Mouse (Mus musculus) kidney, postnatal 14 days (tissue): ENCODE results near the gene Sh3bgrl.
"Not testable (repeated sequence)": the region's sequence is repeated elsewhere in the genome, so short reads cannot be mapped to it uniquely, and the experiment has no call there.

ENCODE experiments used
- DNase-seq: peaks from one replicate; pipeline ENCODE4 v3.0.0; 2022; ENCODE audit warnings: mixed read lengths

Gene Sh3bgrl

DNA sequence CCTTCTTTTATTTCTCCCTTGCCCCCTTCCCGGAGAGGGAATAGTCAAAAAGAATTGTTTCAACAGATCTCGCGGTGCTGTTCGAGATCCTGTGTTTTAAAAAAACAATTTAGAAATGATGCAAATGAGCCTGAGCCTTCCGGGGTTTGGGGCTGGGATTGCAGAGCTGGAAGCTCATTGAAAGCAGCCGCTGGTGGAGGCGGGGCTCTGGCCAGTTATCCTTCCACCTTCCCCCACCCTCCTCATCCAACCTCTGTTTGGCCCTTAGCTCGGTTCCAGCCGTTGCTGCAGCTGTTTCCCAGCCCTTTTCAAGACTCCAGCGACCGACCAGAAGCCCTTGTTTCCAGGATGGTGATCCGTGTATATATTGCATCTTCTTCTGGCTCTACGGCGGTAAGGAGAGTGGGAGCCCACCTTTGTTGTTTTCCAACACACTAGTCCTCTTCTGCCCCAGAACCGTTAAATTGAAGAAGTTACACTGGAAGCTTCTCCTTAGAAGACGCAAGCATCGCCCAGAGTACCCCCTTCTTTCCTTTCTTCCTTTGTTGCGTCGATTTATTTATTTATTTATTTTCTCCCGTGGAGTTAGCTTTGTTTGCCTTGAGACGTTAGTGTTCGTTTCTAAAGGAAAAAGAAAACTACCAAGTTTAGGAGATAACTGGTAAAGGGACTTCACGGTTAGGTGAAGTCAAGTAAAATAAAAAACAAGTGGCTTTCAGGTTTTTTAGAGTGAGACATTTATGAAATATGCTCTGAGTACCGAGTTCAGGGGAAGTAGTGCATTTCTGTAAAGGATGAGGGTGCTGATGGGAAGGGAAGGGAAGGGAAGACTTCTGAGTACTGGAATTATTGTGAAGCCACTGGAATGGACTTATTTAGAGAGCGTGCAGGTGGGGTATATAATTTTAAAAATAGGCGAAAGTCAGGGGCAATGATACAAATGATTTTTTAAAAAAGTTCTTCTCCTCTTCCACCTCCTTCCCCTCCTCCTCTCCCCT, at the start of gene Sh3bgrl:
Sh3bgrl (plus strand) TSS at position 121 of the 998 bp plus-strand sequence.
- DNase-seq, result peak; percentile 86

DNA sequence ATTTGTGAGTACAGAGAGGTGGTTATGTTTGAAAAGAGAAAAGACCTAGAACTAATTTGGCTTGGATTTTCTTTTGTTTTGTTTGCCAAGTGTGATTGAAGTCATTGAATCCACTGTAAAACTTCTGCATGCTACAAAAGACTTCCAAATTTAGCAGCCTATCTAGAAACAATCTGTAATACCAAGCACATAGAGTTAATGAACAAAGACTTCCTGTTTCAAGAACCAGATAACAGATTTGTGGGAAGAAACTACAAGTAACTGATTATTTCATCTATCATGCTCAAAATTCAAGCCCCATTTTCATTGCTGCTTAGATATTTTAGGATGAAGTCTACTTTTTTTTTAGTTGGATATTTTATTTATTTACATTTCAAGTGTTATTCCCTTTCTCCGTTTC, 47.4 kb upstream of the Sh3bgrl start:
- no peak for DNase-seq

DNA sequence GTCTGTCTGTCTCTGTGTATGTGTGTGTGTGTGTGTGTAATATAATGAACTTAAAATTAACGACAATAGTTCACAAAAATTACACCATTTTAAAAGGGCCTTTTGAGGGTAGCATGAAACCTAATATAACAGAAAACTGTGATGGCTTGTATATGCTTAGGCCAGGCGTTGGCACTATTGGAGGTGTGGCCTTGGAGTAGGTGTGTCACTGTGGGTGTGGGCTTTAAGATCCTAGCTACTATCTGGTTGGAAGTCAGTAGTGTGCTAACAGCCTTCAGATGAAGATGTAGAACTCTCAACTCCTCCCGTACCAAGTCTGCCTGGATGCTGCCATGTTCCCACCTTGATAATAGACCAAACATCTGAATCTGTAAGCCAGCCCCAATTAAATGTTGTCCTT, 23.4 kb upstream of the Sh3bgrl start:
- DNase-seq, result no peak

DNA sequence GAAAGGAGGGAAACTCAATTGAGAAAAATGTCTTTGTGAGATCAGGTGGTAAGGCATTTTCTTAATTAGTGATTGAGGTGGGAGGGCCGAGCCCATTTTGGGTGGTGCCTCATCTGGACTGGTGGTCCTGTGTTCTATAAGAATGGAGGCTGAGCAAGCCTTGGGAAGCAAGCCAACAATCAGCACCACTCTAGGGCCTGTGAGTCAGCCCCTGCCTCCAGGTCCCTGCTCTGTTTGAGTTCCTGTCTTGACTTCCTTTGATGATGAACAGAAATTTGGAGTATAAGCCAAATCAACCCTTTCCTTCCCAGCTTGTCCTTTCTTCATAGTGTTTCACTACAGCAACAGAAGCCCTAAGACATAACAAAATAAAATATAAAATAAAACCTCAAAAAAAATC, 19.4 kb upstream of the Sh3bgrl start:
- DNase-seq, result no peak

DNA sequence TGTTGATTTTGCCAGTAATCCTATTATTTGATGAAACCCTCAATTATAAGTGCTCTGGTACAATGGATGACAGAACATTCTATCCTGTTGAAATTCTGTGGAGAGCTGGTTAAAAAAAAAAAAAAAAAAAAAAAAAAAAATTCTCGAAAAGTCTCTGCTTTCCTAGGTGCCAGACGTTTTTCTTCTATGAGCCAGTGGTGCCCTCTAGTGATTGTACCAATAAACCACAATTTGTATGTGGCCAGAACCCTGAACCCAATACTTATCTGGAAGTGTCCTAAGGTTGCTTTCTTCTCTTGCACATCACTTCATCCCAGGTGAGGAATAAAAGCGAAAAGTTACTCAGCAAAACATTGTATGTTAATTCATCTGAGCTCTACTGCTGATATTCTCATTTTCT, 18.8 kb upstream of the Sh3bgrl start:
- peak; percentile 24 for DNase-seq

DNA sequence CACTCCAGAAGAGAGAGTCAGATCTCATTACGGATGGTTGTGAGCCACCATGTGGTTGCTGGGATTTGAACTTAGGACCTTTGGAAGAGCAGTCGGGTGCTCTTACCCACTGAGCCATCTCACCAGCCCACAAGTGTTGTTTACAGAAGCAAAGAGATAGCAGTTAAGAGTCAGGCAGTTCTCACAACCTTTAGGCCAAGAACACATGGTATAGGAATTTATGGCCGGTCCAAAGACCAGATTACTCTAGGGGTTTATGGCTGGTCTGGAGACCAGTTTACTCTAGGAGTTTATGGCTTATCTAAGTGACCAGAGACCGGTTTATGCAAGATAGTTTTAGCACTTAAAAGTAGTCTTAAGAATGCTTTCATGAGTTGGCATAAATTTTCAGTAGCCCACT, 15.8 kb upstream of the Sh3bgrl start:
- not testable (repeated sequence) for DNase-seq

DNA sequence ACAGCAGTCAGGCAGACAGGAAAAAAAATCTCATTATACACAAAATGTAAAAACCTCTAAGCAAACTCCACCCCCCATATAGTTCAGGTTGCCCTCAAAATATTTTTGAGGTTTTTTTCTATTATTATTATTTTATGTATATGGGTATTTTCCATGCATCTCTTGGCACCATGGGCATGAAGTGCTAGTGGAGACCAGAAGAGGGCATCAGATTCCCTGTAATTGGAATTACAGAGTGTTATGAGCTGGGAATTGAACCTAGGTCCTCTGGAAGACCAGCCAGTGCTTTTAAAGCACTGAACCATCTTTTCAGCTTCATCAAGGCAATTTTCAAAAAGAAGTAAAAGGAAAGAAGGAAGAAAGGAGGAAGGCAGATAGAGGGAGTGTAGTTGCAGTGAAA, 8.1 kb upstream of the Sh3bgrl start:
- no peak for DNase-seq

DNA sequence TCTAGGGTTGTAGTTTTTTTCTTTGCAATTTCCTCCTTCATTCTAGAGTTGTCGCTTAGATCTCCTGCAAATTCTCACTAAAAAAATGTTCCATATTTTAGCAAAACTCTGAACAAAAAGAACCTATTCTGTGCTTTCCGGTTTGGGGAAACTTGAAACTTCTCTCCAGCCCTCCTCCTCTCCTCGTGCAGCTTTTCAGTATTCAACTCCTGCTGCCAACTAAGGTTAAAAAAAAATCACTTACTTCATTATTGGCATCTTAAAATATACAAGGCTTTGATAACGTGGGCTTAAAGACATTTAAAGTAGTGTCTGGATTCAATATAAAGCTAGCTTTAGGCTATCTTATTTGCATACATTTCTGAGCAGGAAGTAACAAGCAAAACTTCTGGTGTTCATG, 365 bp upstream of the Sh3bgrl start:
- DNase-seq, result no peak

DNA sequence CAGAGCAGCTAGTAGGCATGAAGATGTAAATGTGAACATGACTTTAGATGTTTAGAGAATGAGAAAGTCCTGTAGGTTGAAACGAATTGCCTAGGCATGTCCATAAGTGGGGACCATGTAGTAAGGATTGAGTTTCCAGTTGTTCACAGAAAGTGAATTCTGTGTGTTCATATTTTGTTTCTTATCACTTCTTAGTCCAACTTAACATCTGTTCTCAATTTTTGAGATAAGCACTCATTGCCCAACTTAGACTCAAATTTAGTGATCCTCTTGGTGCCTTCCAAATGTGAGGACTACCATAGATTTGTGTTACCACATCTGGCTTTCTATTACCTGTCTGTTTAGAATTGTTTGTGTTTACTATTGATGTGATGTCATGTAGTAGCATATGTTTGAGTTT, 3.3 kb downstream of the Sh3bgrl start:
- DNase-seq, result no peak

DNA sequence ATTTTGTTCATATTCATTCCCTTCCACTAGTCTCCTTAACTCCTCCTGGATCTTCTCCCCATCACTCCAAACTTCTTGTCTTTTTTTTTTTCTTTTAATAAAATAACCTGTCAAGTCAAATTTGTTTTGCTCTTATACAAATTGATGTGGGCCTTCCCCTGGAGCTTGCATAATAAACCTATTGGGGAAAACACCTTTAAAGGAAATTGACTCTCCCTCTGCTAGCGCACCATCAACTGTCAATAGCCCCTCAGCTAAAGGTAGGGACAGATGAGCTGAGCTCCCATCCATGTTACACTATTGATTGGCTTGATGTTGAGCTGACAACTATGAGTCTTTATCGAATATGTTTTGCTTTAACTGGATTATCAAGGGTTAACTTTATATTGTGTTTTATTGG, 5.3 kb downstream of the Sh3bgrl start:
- no peak for DNase-seq

DNA sequence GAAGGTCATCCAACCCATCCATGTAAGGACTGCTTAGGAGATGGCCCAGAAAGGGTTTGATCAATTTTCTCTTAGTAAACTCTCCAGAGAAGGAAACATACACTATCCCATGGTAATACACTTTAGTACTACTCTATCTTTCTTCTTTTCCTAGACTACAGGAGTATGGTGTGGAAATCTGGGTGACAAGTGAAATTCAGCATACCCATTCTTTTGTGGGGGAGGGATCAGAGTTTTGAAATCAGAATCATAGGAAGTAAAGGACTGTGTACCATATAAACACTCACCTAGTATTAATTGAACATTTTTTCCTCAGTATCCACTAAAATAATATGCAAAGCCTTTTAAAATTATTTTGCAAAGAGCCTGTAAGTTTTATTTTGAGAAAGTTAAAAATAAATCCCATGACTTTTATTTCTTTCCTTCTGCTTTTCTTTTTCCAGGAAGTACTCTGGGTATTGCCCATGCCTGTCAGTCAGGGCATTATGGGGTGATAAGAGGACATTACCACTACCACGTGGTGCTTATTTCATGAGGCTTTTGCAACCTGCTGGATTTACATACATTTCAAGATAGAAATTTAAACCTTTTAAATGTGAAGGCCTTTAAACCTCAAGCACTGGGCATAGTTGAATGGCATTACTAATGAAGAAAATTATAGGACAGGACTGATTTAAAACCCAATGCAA, 13.1 kb downstream of the Sh3bgrl start:
- DNase-seq, result no peak

DNA sequence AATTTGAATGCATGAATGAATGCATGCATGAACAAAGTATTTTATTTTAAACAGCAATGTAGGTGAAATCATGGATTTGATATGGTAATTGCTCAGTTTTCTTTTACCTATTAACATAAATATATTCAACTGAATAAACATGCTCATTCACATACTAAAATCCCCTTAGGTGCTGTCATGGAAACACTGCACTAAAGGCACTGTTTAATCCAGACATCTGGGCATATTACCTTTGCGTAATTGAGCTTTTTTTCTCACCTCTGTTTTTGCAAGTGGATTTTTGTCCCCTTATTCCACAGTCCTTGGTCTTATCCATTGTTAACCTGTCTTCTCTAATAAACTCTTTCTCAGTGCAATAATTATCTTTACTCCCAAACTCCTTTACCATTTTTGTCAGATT, 17.7 kb downstream of the Sh3bgrl start:
- no peak for DNase-seq

DNA sequence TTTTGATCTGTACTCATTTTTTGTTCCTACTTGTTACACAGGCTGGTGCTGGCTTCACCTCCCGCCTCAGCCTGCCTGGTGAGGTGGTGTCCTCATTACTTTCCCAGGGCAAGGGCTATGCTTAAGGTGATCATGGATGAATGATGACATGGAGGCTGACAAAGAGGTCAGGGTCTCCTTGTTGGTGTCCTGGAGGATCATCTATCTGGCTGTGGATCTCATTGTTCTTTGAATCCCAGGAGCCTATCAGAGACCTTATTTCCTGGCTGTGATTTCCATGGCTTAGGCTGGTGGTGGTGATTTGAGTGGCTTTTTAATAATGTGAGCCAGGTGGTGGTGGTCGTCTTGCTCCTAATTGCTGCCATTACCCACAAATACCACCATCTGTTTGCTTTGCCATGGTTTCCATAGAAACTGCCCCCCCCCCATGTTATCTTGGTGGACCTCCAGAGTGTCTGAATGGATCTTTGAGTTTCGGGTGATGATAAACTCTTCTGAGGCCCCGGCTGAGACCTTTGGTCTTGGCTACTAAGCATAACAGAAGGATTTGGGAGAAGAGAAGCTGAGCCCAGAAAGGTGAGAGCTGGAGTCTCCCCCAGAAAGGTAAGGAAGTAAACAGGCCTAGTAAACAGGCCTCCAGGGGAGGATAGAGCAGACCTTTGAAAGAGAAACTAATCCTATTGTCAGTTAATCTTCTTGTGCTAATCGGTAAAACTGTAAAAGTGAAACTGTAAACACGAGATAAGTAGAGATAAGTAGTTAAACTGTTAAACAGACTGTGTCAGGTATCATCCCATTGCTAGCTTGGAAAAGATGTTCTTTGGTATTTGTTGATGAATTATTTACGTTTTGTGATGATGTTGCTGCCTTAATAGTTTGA, 18.5 kb downstream of the Sh3bgrl start:
- no peak for DNase-seq

DNA sequence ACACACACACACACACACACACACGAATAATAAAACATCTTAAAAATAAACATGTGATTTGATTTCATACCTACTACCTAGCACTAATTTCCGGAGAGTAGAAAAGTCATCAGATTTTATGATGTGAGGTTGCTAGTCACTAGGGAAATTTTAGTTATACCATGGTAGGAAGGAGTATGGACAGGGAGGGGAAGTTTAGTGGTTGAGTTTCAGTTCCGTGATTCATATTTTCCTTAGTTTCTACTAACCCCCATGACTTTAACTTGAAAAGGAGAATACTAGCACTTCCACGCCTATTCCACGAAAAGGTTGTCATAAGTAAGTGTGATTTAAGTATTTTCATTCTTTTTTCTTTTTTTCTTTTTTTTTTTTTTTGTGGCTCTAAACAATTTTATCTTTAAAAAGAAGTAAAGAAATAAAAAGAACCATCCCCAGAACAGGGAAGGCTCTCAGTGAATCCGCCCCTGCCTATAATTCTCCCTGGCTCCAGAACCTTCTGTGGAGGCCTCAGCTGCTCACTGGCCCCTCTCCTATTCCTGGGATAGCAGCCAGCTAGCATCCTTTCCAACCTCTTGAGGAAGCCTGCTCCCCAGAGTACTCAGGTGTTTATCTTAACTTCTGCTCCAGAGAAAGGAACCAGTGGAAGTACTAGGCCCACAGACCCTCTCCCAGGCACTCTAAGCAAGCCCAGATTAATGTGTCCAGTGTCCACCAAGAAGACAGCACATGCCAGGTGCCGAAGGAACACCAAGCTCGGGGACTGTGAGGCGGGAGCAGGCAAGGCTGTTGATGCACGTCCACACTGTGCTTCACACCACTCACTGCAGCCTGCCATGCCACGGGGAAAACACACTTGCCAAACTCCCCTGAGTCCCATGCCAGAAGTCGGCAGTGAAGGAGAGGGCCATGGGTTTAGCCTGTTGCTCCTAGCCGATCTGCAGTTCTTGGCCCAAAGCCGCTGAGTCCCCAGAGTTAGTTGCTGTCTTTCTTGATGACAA, 25.0 kb downstream of the Sh3bgrl start:
- DNase-seq, result no peak

DNA sequence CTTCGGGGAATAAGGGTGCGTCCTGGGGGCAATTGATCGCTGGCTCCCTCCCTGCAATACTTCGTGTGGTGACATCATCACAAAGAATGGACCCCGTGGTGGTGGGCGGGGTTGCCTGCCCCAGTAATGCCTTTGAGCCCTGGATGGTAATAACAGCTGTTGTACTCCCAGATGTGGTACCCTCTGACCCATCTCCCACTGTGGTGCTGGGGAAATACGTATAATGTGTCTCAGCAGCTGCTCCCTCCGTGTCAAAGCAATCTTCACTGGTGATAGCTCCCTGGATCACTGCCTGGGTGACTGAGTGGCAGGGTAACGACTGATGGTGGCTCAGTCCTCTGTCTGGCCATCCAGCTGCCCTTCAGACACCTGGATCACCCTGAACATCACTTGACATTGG, 26.0 kb downstream of the Sh3bgrl start:
- no peak for DNase-seq

DNA sequence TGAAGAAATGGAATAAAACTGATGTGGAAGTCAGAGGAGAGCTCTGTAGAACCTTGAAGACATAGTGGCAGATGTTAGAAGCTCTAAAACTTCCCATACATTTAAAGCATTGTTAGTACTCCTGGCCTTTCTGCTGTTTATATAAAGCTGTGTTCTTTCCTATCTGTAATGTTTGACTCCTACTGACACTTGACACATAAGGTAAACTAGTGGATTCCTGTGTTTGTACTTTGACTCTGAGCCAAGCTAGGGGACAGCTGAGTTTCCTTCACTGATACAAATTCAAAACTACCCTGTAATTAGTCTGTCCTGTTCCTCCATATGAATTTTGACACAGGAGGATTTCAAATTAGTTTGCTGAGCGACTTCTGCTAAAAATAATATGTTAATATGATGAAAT, 27.5 kb downstream of the Sh3bgrl start:
- DNase-seq, result no peak

DNA sequence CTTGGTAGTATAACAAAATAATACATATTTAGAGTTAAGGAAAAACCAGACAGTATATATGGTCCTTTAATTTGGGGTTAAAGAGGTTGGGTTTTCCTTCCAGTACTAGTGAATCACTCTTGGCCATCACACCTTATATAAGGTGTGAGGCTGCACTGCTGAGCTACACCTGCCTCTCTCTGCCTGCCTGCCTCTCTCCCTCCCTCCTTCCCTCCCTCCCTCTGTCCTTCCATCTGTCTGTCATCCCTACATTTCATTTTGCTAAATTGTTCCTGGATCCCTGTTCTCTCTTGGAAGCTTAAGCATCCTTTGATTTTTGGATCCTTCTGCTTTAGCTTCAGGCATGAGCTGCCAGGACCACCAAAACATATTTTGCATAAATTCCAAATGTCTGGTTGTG, 28.6 kb downstream of the Sh3bgrl start:
- no peak for DNase-seq

DNA sequence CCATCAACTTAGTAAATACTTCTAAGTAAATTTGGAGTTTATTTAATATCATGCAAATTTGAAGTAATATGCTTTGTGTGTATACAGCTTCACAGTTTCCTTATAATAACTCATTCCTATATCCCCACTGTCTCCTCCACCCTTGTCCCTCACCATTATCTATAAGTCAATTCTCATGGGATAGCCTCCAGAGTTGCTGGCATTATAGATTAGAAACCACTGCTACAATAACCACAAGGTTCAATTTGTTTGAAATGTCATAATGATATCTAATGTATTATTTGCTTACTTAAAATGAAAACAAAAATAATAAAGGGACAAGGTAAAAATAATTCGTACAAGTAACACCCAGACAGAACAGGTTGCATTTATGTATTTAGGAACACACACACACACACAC, 31.7 kb downstream of the Sh3bgrl start:
- no peak for DNase-seq

DNA sequence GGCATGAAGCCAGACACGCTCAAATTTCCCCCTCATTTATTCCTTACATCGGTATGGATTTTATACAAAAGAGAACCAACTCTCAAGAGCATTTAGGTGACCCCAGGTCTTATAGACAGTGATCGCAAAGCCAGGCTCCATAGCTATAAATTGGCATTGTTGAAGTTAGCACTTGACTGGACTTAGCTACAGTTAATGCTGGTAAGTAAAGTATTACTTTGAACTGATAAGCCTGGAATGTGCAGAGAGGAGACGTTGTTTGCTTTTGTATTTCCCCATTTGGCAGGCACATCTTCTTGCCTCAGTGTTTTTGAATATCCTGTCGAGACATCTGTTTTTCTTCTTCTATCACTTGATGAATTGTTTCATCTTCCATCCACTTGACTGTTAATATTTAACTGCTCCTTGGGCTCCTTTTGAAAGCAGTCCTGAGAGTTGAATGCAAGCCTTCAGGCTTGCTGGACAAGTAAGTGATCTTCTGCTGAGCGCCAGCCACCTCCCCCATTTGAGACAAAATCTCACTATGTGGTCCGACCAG, 32.5 kb downstream of the Sh3bgrl start:
- DNase-seq, result peak; percentile 1

DNA sequence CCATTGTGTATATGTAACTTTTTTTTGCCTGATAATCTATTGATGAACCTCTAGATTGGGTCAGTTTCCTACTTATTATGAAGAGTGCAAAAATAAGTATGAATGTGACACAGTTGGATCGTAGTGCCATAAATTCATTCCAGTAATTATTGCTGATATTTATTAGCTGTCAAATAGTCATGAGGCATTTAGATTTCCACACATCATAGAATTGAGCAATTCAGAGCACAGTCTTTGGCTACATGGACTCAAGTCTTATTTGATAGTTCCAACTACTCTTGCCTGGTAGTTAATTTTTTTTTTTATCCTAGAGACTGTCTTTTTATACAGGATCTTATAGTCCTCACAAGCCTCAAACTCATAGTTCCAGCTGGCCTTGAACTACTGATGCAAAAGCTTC, 34.9 kb downstream of the Sh3bgrl start:
- DNase-seq, result no peak

DNA sequence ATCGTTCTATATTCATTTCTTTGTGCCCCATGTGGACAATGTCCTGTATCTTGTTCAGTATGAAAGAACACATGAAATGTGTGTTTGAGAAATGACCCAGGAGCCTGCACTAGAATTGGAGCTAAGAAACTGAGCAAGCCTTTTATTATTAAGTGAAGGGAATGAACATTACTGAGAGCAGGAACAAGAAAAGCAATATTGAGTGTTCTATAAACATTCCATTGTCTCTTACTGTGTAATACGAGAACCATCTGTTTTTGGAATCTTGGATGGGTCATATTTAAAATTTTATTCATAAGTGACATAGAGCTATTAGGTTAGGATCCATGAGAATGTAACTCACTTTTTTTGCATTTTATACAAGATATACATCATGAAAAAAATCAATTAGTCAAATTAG, 36.7 kb downstream of the Sh3bgrl start:
- DNase-seq, result no peak

DNA sequence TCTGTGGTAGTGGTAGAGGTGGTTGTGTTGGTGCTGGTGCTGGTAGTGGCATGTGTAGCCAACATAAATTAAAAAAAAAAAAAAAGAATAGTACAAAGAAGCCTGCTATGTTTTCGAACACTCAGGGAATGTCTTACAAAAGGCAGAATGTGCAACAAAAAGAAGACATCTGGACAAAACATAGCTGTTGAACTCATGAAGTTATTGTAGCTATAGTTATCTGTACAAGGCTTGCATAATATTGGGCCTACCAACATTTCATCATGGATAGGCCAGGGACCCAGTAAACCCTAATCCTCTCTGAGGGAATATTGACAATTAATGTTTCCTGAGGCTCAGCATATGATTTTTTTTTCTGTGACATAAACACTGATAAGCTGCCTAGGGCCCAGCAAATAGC, 37.3 kb downstream of the Sh3bgrl start:
- no peak for DNase-seq
